Mouse (Mus musculus) embryonic facial prominence, embryonic 14.5 days (tissue): ENCODE results near the gene Zfyve1. TPM values are rescaled to one million over a fixed set of nuclear protein-coding genes. Genes with fewer than 3 reads are reported as not detected.
A peak's percentile ranks its signal among the peaks of the same experiment; 100 is the strongest.

Experiments
- ATAC-seq: fragments of 200-750 bp; cut with Nextera tagmentation; 2 replicates; pipeline ENCODE4 v1.8.0; 2017; ENCODE audit warnings: low read depth, moderate number of reproducible peaks, moderate TSS enrichment
- DNase-seq: peaks from one replicate; pipeline ENCODE4 v3.0.0-alpha.2; 2015; ENCODE audit warnings: low spot score
- H3K27ac ChIP-seq: fragments of 300-500 bp; sonication (generic); replicated peaks from 2 replicates; pipeline ENCODE4 v1.5.1; 2014; ENCODE audit warnings: low read depth, mild to moderate bottlenecking, low read length, moderate library complexity
- H3K27me3 ChIP-seq: fragments of 300-500 bp; sonication (generic); replicated peaks from 2 replicates; pipeline ENCODE4 v1.6.1; 2014; ENCODE audit warnings: low read length; ENCODE audit not compliant: control insufficient read depth, insufficient read depth
- H3K36me3 ChIP-seq: fragments of 300-500 bp; sonication (generic); 2 replicates; pipeline ENCODE4 v1.6.1; 2014; ENCODE audit warnings: low read length, mixed read lengths; ENCODE audit not compliant: control insufficient read depth, insufficient read depth
- H3K4me1 ChIP-seq: fragments of 300-500 bp; sonication (generic); 2 replicates; pipeline ENCODE4 v1.6.1; 2014; ENCODE audit warnings: antibody characterized with exemption, low read length; ENCODE audit not compliant: control insufficient read depth, insufficient read depth
- H3K4me2 ChIP-seq: fragments of 300-500 bp; sonication (generic); 2 replicates; pipeline ENCODE4 v1.6.1; 2014; ENCODE audit warnings: low read depth, mild to moderate bottlenecking, low read length, moderate library complexity, mixed read lengths
- H3K4me3 ChIP-seq: fragments of 300-500 bp; sonication (generic); 2 replicates; pipeline ENCODE4 v1.5.1; 2014; ENCODE audit warnings: low read depth, mild to moderate bottlenecking, low read length
- H3K9ac ChIP-seq: fragments of 300-500 bp; sonication (generic); 2 replicates; pipeline ENCODE4 v1.6.1; 2014; ENCODE audit warnings: low read depth, mild to moderate bottlenecking, low read length, moderate library complexity, mixed read lengths
- H3K9me3 ChIP-seq: fragments of 300-500 bp; sonication (generic); 2 replicates; pipeline ENCODE4 v1.6.1; 2016; ENCODE audit warnings: low read length; ENCODE audit not compliant: control insufficient read depth
- WGBS: fragments of 180-500 bp; shearing (Covaris S2); extraction: QIAGEN DNeasy Blood & Tissue Kit; methylation state at CpG from one replicate; pipeline ENCODE4 v1.1.7; 2014; 5-methylcytosine and 5-hydroxymethylcytosine counted together
- polyA plus RNA-seq: library from polyadenylated mRNA; unstranded; fragments of >200 nt; fragmentation: Nextera tagmentation; extraction: Ambion mirVana; gene quantifications from 2 replicates; pipeline ENCODE4 v1.2.1, GENCODE M21; 2014

The Zfyve1 gene
- polyA plus RNA-seq, 1 experiment from 2014 or later: 18.6 TPM

GRCm38 (mm10) chr12:83577445-83577844, 19.6 kb downstream of the Zfyve1 start:
- 91% methylated on average over 5 of the region's 5 CpGs for WGBS
- H3K4me2 ChIP-seq: no peak overlapping the region
- no peak overlapping the region for H3K4me3 ChIP-seq
- H3K9ac ChIP-seq: no peak overlapping the region
- H3K27me3 ChIP-seq: no peaks in the 10 kb centered on the region
- H3K27ac ChIP-seq: no peak overlapping the region
- no peaks in the 10 kb centered on the region for H3K4me1 ChIP-seq
- H3K36me3 ChIP-seq: peaks cover 60% of the 10 kb centered on the region
- no peak for DNase-seq
- no peaks in the 10 kb centered on the region for H3K9me3 ChIP-seq
- no peak for ATAC-seq

- ATAC-seq (no peak), DNase-seq (no peak)
- Histone ChIP-seq H3K4me1 (no peaks in the 10 kb centered on the region), H3K9me3 (no peaks in the 10 kb centered on the region), H3K36me3 (peaks cover 81% of the 10 kb centered on the region), H3K9ac (no peak overlapping the region), H3K27me3 (no peaks in the 10 kb centered on the region), H3K4me3 (no peak overlapping the region), H3K27ac (no peak overlapping the region), H3K4me2 (no peak overlapping the region)
- WGBS: 83% methylated on average over 5 of the region's 5 CpGs
Measured at GRCm38 (mm10) chr12:83572717-83573116, 24.3 kb downstream of the Zfyve1 start.

- 83% methylated on average over 3 of the region's 3 CpGs for WGBS
- Histone ChIP-seq H3K36me3 (peaks cover 87% of the 10 kb centered on the region), H3K27me3 (no peaks in the 10 kb centered on the region), H3K9me3 (no peaks in the 10 kb centered on the region), H3K9ac (no peak overlapping the region), H3K4me3 (no peak overlapping the region), H3K4me2 (no peak overlapping the region), H3K4me1 (no peaks in the 10 kb centered on the region), H3K27ac (no peak overlapping the region)
- ATAC-seq: no peak
- DNase-seq: no peak
Measured at GRCm38 (mm10) chr12:83569866-83570265, 27.2 kb downstream of the Zfyve1 start.

- no peaks in the 10 kb centered on the region for H3K27me3 ChIP-seq
- DNase-seq (no peak), ATAC-seq (no peak)
- H3K36me3 ChIP-seq: peaks cover 82% of the 10 kb centered on the region
- H3K9me3 ChIP-seq: no peaks in the 10 kb centered on the region
- H3K4me1 ChIP-seq: no peaks in the 10 kb centered on the region
- 88% methylated on average over 3 of the region's 3 CpGs for WGBS
- H3K4me3 ChIP-seq: no peak overlapping the region
- H3K4me2 ChIP-seq: no peak overlapping the region
- no peak overlapping the region for H3K9ac ChIP-seq
- no peak overlapping the region for H3K27ac ChIP-seq
Measured at GRCm38 (mm10) chr12:83562589-83562988, 34.4 kb downstream of the Zfyve1 start.

GRCm38 (mm10) chr12:83560189-83560588, 36.8 kb downstream of the Zfyve1 start:
- Histone ChIP-seq H3K4me1 (no peaks in the 10 kb centered on the region), H3K9ac (no peak overlapping the region), H3K27ac (no peak overlapping the region), H3K36me3 (peaks cover 82% of the 10 kb centered on the region), H3K9me3 (no peaks in the 10 kb centered on the region), H3K4me2 (no peak overlapping the region), H3K4me3 (no peak overlapping the region), H3K27me3 (no peaks in the 10 kb centered on the region)
- DNase-seq (no peak), ATAC-seq (no peak)
- 76% methylated on average over 6 of the region's 6 CpGs for WGBS

GRCm38 (mm10) chr12:83558496-83558895, 38.5 kb downstream of the Zfyve1 start:
- WGBS: 85% methylated on average over 7 of the region's 7 CpGs
- H3K27ac ChIP-seq: no peak overlapping the region
- no peaks in the 10 kb centered on the region for H3K9me3 ChIP-seq
- no peak for DNase-seq
- no peaks in the 10 kb centered on the region for H3K4me1 ChIP-seq
- no peak for ATAC-seq
- no peak overlapping the region for H3K9ac ChIP-seq
- no peak overlapping the region for H3K4me3 ChIP-seq
- H3K4me2 ChIP-seq: no peak overlapping the region
- H3K36me3 ChIP-seq: peaks cover 84% of the 10 kb centered on the region
- H3K27me3 ChIP-seq: no peaks in the 10 kb centered on the region

- WGBS: 60% methylated on average over 9 of the region's 9 CpGs
- Histone ChIP-seq H3K27ac (no peak overlapping the region), H3K4me1 (no peaks in the 10 kb centered on the region), H3K4me2 (no peak overlapping the region), H3K9ac (no peak overlapping the region), H3K27me3 (no peaks in the 10 kb centered on the region), H3K36me3 (peaks cover 90% of the 10 kb centered on the region), H3K9me3 (no peaks in the 10 kb centered on the region), H3K4me3 (no peak overlapping the region)
- ATAC-seq (no peak), DNase-seq (no peak)
Measured at GRCm38 (mm10) chr12:83555605-83556004, 41.4 kb downstream of the Zfyve1 start.

- peaks cover 98% of the 10 kb centered on the region for H3K36me3 ChIP-seq
- 83% methylated on average over 4 of the region's 4 CpGs for WGBS
- ATAC-seq (no peak), DNase-seq (no peak)
- H3K9ac ChIP-seq: no peak overlapping the region
- H3K27me3 ChIP-seq: no peaks in the 10 kb centered on the region
- H3K9me3 ChIP-seq: no peaks in the 10 kb centered on the region
- no peak overlapping the region for H3K27ac ChIP-seq
- H3K4me3 ChIP-seq: no peak overlapping the region
- no peak overlapping the region for H3K4me2 ChIP-seq
- H3K4me1 ChIP-seq: no peaks in the 10 kb centered on the region
Measured at GRCm38 (mm10) chr12:83553816-83554215, 43.2 kb downstream of the Zfyve1 start.

GRCm38 (mm10) chr12:83551305-83551704, 45.7 kb downstream of the Zfyve1 start:
- Histone ChIP-seq H3K36me3 (peaks cover 98% of the 10 kb centered on the region), H3K27ac (no peak overlapping the region), H3K27me3 (no peaks in the 10 kb centered on the region), H3K4me1 (no peaks in the 10 kb centered on the region), H3K9me3 (no peaks in the 10 kb centered on the region), H3K4me2 (no peak overlapping the region), H3K4me3 (no peak overlapping the region), H3K9ac (no peak overlapping the region)
- peak; percentile 22 for DNase-seq
- 88% methylated on average over 15 of the region's 16 CpGs for WGBS
- no peak for ATAC-seq
